12 mouse cellular contexts compared by ENCODE assay signal in genomic region chr17:57259742-57260141, GRCm38 (mm10). TPM values are rescaled to one million over a fixed set of nuclear protein-coding genes. Genes with fewer than 3 reads are reported as not detected.
DNase-seq lines count a peak whose midpoint lies in the region.
"Had no signal": no experiment of that assay in that cellular context is flagged by ENCODE, and none has a peak within 500 bp of the region (broad histone marks: within the 10 kb centered on the region; RNA-seq: fewer than 3 reads in every experiment).

No protein-coding gene starts in this region.

- intact Hi-C loops in gastrocnemius, postnatal 36 days (cut with DNase I), result no loop called here

- peak; percentile 64 to 85 for DNase-seq in adrenal gland, adult (ENCODE audit: inconsistent age in 2 of 2, low spot score in 1 of 2)
- DNase-seq in adrenal gland, postnatal 14 days, result no peak
- DNase-seq in layer of hippocampus, adult 18-20 months (ENCODE audit: low spot score in 2 of 2), result peak; percentile 46 to 60
- DNase-seq in layer of hippocampus, postnatal 10 days (ENCODE audit: low spot score in 2 of 2), result no peak
- DNase-seq in 3T3-L1 (ENCODE audit: low read depth, low spot score), result peak; percentile 60
- DNase-seq in gastrocnemius, postnatal 36 days, result peak; percentile 56 to 58
- no peak for DNase-seq in spleen, adult 18-20 months
- DNase-seq in kidney, postnatal 36 days, result no peak
- DNase-seq: adrenal gland, postnatal 25 days; kidney, adult 18-20 months; liver, embryonic 13.5 days; lung, postnatal 14 days had no signal

RNA-seq across cellular contexts. Expression of gene Trip10, which starts 10.5 kb away (rescaled TPM):
- total RNA-seq in adrenal gland, postnatal 14 days (2021), result 38.5 and 45.1 TPM in 2 replicates
- total RNA-seq in layer of hippocampus, adult 18-20 months (2021), result 1 to 10 TPM; 7.5 to 9.9 TPM
- 1 to 10 TPM; 6.6 to 8.0 TPM for total RNA-seq in layer of hippocampus, postnatal 10 days (2021)
- total RNA-seq in gastrocnemius, postnatal 36 days (2021), result 100 to 1,000 TPM; 142 to 152 TPM

RNA-seq across cellular contexts. Expression of gene Gpr108, which starts 11.5 kb away (rescaled TPM):
- 54.2 and 56.4 TPM in 2 replicates for total RNA-seq in adrenal gland, postnatal 14 days (2021)
- 10 to 100 TPM; 26.7 to 27.1 TPM for total RNA-seq in layer of hippocampus, adult 18-20 months (2021)
- 10 to 100 TPM; 15.0 to 16.3 TPM for total RNA-seq in layer of hippocampus, postnatal 10 days (2021)
- 10 to 100 TPM; 20.5 to 22.6 TPM for total RNA-seq in gastrocnemius, postnatal 36 days (2021)

RNA-seq across cellular contexts. Expression of gene Vav1, which starts 19.2 kb away (rescaled TPM):
- total RNA-seq in adrenal gland, postnatal 14 days (2021), result 2.8 and 9.7 TPM in 2 replicates
- total RNA-seq in layer of hippocampus, adult 18-20 months (2021), result 1 to 10 TPM; 3.9 to 4.2 TPM
- total RNA-seq in layer of hippocampus, postnatal 10 days (2021), result 1 to 10 TPM; 4.4 to 4.6 TPM
- total RNA-seq in gastrocnemius, postnatal 36 days (2021), result 1 to 10 TPM in 1 of 2 experiments, under 1 TPM in 1; 0.54 to 1.4 TPM

RNA-seq across cellular contexts. Expression of gene C3, which starts 31.8 kb away (rescaled TPM):
- total RNA-seq in adrenal gland, postnatal 14 days (2021), result 181 and 603 TPM in 2 replicates
- total RNA-seq in layer of hippocampus, adult 18-20 months (2021), result 1 to 10 TPM; 1.9 to 2.5 TPM
- 1 to 10 TPM; 2.7 to 2.8 TPM for total RNA-seq in layer of hippocampus, postnatal 10 days (2021)
- total RNA-seq in gastrocnemius, postnatal 36 days (2021), result 10 to 100 TPM; 11.8 TPM

Comparison
In these comparisons a context has a peak if more than half of its experiments do, and no peak if none do; other contexts are left out.
1. DNase-seq: peak in adrenal gland, adult (2 of 2), layer of hippocampus, adult 18-20 months (2 of 2), 3T3-L1 (single experiment) and gastrocnemius, postnatal 36 days (2 of 2); none in adrenal gland, postnatal 14 days (single experiment), layer of hippocampus, postnatal 10 days (0 of 2), spleen, adult 18-20 months (0 of 2) and kidney, postnatal 36 days (0 of 2).